Mouse (Mus musculus) stomach, postnatal 0 days (tissue): ENCODE results near the gene Abhd10. TPM values are rescaled to one million over a fixed set of nuclear protein-coding genes. Genes with fewer than 3 reads are reported as not detected.

ENCODE experiments used
- ATAC-seq: fragments of 200-750 bp; cut with Nextera tagmentation; 2 replicates; pipeline ENCODE4 v1.8.0; 2017; ENCODE audit not compliant: low FRiP score, low TSS enrichment
- DNase-seq: peaks from one replicate; pipeline ENCODE4 v3.0.0-alpha.2; 2016; ENCODE audit warnings: low spot score
- H3K27ac ChIP-seq: fragments of 300-500 bp; sonication (generic); replicated peaks from 2 replicates; pipeline ENCODE4 v1.5.1; 2014; ENCODE audit warnings: mild to moderate bottlenecking, control low read depth
- H3K27me3 ChIP-seq: fragments of 300-500 bp; sonication (generic); 2 replicates; pipeline ENCODE4 v1.6.1; 2014; ENCODE audit warnings: low read length; ENCODE audit not compliant: control insufficient read depth, insufficient read depth
- H3K36me3 ChIP-seq: fragments of 300-500 bp; sonication (generic); 2 replicates; pipeline ENCODE4 v1.6.1; 2014; ENCODE audit warnings: low read length, mixed read lengths; ENCODE audit not compliant: control insufficient read depth, insufficient read depth
- H3K4me1 ChIP-seq: fragments of 300-500 bp; sonication (generic); replicated peaks from 2 replicates; pipeline ENCODE4 v1.6.1; 2014; ENCODE audit warnings: antibody characterized with exemption; ENCODE audit not compliant: control insufficient read depth, insufficient read depth
- H3K4me2 ChIP-seq: fragments of 300-500 bp; sonication (generic); replicated peaks from 2 replicates; pipeline ENCODE4 v1.6.1; 2014; ENCODE audit warnings: low read depth, mild to moderate bottlenecking, control low read depth, moderate library complexity
- H3K4me3 ChIP-seq: fragments of 300-500 bp; sonication (generic); 2 replicates; pipeline ENCODE4 v1.5.1; 2014; ENCODE audit warnings: low read depth, low read length, control low read depth
- H3K9ac ChIP-seq: fragments of 300-500 bp; sonication (generic); 2 replicates; pipeline ENCODE4 v1.6.1; 2014; ENCODE audit warnings: mild to moderate bottlenecking, low read length, control low read depth, mixed read lengths
- H3K9me3 ChIP-seq: fragments of 300-500 bp; sonication (generic); 2 replicates; pipeline ENCODE4 v1.6.1; 2016; ENCODE audit warnings: low read length; ENCODE audit not compliant: control insufficient read depth
- CTCF ChIP-seq: IDR thresholded peaks from 2 replicates; pipeline ENCODE4 v1.5.1; 2016; ENCODE audit warnings: antibody characterized with exemption, low read depth, mild to moderate bottlenecking, moderate library complexity
- EP300 ChIP-seq: optimal IDR thresholded peaks from 2 replicates; pipeline ENCODE3; 2016; ENCODE audit warnings: antibody characterized with exemption
- WGBS: fragments of 180-500 bp; shearing (Covaris S2); extraction: QIAGEN DNeasy Blood & Tissue Kit; methylation state at CpG from one replicate; pipeline ENCODE4 v1.1.7; 2014; 5-methylcytosine and 5-hydroxymethylcytosine counted together
- polyA plus RNA-seq: library from polyadenylated mRNA; unstranded; fragments of >200 nt; fragmentation: Nextera tagmentation; extraction: Ambion mirVana; gene quantifications from 2 replicates; pipeline ENCODE4 v1.2.1, GENCODE M21; 2015

The Abhd10 gene
- polyA plus RNA-seq, 1 experiment from 2014 or later: 21.6 TPM

DNA sequence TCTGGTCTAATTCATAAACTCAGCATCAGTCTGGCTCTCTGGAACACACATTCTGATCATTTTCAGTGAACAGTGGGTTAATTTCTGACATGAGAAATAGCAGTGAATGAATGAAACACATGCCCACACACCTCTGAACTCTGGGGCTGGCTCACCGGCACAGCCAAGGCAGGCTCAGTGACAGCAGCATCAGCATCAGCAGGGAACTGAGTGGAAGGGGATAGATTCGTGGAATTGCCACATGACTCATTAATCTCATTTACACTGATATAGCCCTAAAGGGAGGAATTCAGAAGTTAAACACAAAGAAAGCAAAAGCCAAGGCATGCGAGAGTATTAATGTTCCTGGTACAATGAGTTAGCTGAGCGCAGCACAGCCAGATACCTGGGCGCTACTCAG lies 32.1 kb upstream of the Abhd10 start:
- 73% methylated on average over 5 of the region's 5 CpGs for WGBS
- Histone ChIP-seq H3K4me2 (no peak overlapping the region), H3K27me3 (no peaks in the 10 kb centered on the region), H3K4me1 (no peaks in the 10 kb centered on the region), H3K36me3 (peaks cover 12% of the 10 kb centered on the region; the same call in 1 of the 2 replicates), H3K9me3 (no peaks in the 10 kb centered on the region), H3K9ac (no peak overlapping the region), H3K27ac (no peak overlapping the region), H3K4me3 (no peak overlapping the region)
- DNase-seq: no peak
- ATAC-seq: no peak
- no peak for TF ChIP-seq EP300
- no peak for TF ChIP-seq CTCF

DNA sequence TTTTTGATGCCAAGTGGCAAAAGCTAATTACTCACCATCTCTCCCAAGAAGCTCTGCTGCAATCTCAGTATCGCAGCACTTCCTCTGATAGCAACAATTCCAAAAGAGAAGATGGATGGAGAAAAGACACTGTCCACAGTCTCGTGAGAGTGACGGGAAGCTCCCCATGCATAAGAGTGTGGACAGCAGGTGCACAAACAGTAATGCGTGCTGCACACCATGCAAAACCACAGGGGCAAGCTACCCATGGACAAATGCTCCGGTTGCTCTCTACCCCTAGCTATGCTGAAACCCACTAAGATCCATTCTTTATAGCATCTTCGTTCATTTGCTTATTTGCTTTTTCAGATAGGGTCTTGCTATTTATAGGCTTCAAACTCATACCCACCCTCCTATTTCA lies 28.2 kb upstream of the Abhd10 start:
- peaks cover 11% of the 10 kb centered on the region; the same call in 1 of the 2 replicates for H3K36me3 ChIP-seq
- 95% methylated on average over 6 of the region's 6 CpGs for WGBS
- H3K9me3 ChIP-seq: no peaks in the 10 kb centered on the region
- no peak for DNase-seq
- no peaks in the 10 kb centered on the region for H3K27me3 ChIP-seq
- H3K4me1 ChIP-seq: no peaks in the 10 kb centered on the region
- H3K4me3 ChIP-seq: no peak overlapping the region
- no peak for ATAC-seq
- TF ChIP-seq CTCF (no peak), EP300 (no peak)
- H3K9ac ChIP-seq: no peak overlapping the region
- H3K4me2 ChIP-seq: no peak overlapping the region
- no peak overlapping the region for H3K27ac ChIP-seq

DNA sequence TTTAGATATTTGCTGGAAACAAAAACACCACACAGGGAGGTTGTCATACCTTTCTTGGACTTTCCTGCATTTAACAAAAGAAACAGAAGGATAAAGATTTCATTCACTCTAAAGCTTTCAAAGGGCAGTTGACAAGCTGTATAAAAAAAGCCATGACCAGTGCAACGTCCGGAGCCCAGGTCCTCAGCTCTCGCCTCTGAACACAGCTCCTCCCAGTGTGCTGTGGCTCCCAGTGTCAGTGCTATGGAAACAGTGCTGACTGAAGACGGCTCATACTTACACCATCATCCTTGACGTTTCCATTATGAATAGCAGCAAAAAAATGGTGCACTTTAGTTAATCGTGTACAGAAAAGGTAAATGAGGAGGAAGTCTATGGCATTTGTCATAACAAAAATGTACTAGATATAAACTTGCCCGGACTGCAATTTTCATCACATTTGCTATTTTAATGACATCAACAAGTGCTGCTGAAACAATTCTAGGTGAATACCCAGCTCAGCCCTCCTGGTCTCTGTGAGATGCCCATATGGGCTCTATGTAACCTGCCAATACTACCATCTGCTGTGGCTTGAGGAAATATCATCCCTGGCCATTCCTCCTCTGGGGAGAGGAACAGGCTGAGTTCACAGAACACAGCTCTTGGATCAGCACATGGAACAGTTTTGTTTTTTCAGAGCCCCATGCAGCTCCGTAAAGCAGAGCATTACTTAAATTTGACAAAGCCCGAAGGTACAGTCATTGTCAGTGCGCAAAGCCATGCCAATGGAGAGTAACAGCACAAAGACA lies 25.3 kb upstream of the Abhd10 start:
- no peak for DNase-seq
- Histone ChIP-seq H3K9ac (no peak overlapping the region), H3K4me3 (no peak overlapping the region), H3K4me1 (no peaks in the 10 kb centered on the region), H3K27ac (no peak overlapping the region), H3K27me3 (no peaks in the 10 kb centered on the region), H3K4me2 (no peak overlapping the region), H3K36me3 (peaks cover 6% of the 10 kb centered on the region; the same call in 1 of the 2 replicates), H3K9me3 (no peaks in the 10 kb centered on the region)
- no peak for TF ChIP-seq EP300
- TF ChIP-seq CTCF: no peak
- WGBS: 52% methylated on average over 10 of the region's 10 CpGs
- no peak for ATAC-seq

DNA sequence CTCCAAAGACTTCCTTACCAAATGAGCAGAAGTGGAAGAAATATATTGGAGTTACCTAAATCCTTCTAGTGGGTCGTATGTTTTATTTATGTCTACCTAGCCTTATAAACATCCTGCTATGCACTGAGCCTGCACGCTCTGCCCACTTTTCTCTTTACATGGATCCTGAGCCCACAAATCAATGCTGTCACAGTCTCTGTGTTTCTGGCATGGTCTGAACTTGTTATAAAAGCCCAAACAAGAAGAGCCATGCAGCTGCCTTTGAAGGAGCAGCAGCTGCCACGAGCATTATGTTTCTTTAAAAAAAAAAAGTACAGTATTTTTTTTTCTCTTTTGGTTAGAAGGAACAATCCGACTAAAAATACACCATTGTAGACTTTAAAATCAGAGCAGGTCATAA lies 24.7 kb upstream of the Abhd10 start:
- H3K4me2 ChIP-seq: no peak overlapping the region
- H3K27me3 ChIP-seq: no peaks in the 10 kb centered on the region
- ATAC-seq (no peak), DNase-seq (no peak)
- H3K9me3 ChIP-seq: no peaks in the 10 kb centered on the region
- no peak for TF ChIP-seq EP300
- TF ChIP-seq CTCF: no peak
- H3K36me3 ChIP-seq: peaks cover 6% of the 10 kb centered on the region; the same call in 1 of the 2 replicates
- WGBS: 32% methylated on average over 4 of the region's 4 CpGs
- H3K9ac ChIP-seq: no peak overlapping the region
- H3K4me3 ChIP-seq: no peak overlapping the region
- H3K27ac ChIP-seq: no peak overlapping the region
- no peaks in the 10 kb centered on the region for H3K4me1 ChIP-seq

DNA sequence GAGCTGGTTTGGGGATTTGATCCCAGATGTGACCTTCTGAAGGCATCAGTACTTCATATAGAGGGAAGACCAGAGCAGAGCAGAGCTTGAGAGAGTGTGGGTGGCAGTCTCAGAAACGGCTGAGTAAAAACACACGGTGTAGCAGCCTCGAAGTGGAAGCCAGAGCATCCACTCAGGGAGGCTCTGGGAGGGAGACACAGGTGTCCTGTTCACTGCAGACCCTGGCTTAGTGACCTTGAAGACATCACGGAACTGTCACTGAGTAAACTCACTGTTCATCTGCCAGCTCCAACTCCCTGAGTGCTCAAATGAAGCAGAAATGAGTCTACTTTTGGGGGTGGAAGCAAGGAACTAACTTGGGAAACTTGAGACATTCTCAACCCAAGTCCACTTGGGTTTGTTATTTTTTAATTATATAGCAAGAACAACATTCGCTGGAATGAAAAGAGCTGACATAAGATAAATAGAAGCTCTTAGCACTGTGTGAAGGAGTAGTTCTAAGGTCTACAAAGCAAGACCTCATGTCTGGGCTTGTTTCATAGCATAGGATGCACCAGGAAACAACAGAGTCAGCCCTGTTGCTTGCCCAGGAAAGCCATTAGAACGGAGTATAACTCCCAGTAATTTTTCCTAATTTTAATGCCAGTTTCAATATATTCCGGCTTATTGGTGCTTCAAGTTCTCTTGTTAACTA lies 23.2 kb upstream of the Abhd10 start:
- Histone ChIP-seq H3K9me3 (no peaks in the 10 kb centered on the region), H3K27ac (no peak overlapping the region), H3K9ac (no peak overlapping the region), H3K27me3 (no peaks in the 10 kb centered on the region), H3K36me3 (peaks cover 3% of the 10 kb centered on the region; the same call in 1 of the 2 replicates), H3K4me3 (no peak overlapping the region), H3K4me1 (no peaks in the 10 kb centered on the region), H3K4me2 (no peak overlapping the region)
- no peak for DNase-seq
- TF ChIP-seq CTCF: no peak
- no peak for TF ChIP-seq EP300
- no peak for ATAC-seq
- WGBS: 80% methylated on average over 7 of the region's 7 CpGs

DNA sequence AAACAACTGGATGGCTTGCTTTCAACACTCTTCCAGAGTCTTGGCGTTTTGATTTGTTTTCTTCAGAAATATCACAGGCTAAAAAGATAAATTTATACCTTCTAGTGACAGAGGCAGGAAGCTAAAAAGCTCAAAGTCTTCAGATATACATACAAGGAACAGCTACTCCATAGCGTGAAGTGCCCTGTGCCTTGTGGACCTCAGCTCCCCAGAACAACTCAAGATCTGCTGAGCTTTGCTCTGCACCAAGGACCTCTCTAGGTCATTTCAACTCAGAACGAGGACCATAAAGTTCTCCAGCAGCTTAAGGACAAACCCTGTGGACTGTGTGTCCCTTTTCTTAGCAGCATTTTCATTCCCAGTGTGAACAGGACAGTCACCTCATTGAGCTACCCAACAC lies 22.3 kb upstream of the Abhd10 start:
- Histone ChIP-seq H3K4me3 (no peak overlapping the region), H3K9ac (no peak overlapping the region), H3K9me3 (no peaks in the 10 kb centered on the region), H3K36me3 (peaks cover 7% of the 10 kb centered on the region; the same call in 1 of the 2 replicates), H3K27ac (no peak overlapping the region), H3K4me2 (no peak overlapping the region), H3K4me1 (no peaks in the 10 kb centered on the region), H3K27me3 (no peaks in the 10 kb centered on the region)
- DNase-seq: no peak
- ATAC-seq: no peak
- TF ChIP-seq EP300: no peak
- WGBS: 90% methylated on average over 3 of the region's 3 CpGs
